Mouse (Mus musculus) heart, postnatal 0 days (tissue): ENCODE measurements at regions not wholly inside any gene's neighbourhood (a gene's known extent, or its start where the extent isn't known, plus 50 kb on each side); places are given as distances from the start of the nearest gene placed in this dataset.

Source experiments
- CTCF ChIP-seq: IDR thresholded peaks from 2 replicates; pipeline ENCODE4 v1.5.1; 2016; ENCODE audit warnings: antibody characterized with exemption, control low read depth, low read depth
- EP300 ChIP-seq: IDR thresholded peaks from 2 replicates; pipeline ENCODE4 v1.6.1; 2016; ENCODE audit warnings: antibody characterized with exemption, low read depth

- no peak for TF ChIP-seq CTCF
- TF ChIP-seq EP300: no peak
Observed at GRCm38 (mm10) chr4:54328711-54329427, 503.0 kb downstream of the Tmem38b start.
